Mouse (Mus musculus) lung, adult 2 months (tissue): ENCODE results near the gene Hnrnpa1.

Experiments
- CTCF ChIP-seq: fragments of 200-500 bp; IDR thresholded peaks from 2 replicates; pipeline ENCODE4 v1.5.1; 2011; ENCODE audit warnings: mild to moderate bottlenecking, low read length, control low read depth; ENCODE audit not compliant: insufficient read depth
- POLR2A ChIP-seq: fragments of 200-500 bp; IDR thresholded peaks from 2 replicates; pipeline ENCODE4 v1.6.1; 2011; ENCODE audit warnings: low read depth, mild to moderate bottlenecking, control low read depth, low read length, borderline replicate concordance; ENCODE audit errors: extremely low read depth

- TF ChIP-seq CTCF = no peak
- no peak for TF ChIP-seq POLR2A
Observed at GRCm38 (mm10) chr15:103253352-103253751, 13.1 kb downstream of the Hnrnpa1 start.
